ENCODE assay signal across 1 mouse cellular context in the genomic region with DNA sequence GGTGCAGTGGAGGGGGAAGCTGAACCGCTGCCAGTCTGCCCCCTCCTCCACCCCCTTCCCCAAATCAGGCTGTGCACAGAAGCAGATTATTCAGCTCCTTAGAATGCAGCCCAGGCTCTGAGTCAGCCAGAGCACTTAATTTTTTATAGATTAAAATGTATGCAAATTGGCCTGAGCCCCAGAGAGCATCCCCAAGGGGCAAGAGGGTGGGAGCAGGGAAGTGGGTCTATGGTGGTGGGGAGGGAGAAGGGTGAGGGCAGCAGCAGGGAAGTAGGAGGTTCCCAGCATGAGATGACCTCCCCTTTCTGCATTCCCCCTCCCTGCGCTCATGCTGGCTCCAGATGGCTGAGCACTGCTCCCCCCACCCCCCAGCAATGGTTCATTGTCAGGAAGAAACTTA.
TF ChIP-seq lines count a peak whose summit lies in the region.

No protein-coding gene starts in this region.

TF ChIP-seq in CH12.LX, 34 proteins besides CTCF, POLR2A, EP300 and RAD21 (continued from another document):
- TF ChIP-seq BHLHE40 (IDR thresholded peaks at IDR 0.05; ENCODE audit: low read depth, low read length) (no peak), MAZ (IDR thresholded peaks at IDR 0.05; ENCODE audit: low read depth, low read length) (no peak), ELF1 (IDR thresholded peaks at IDR 0.05; ENCODE audit: low read depth, low read length) (no peak), NRF1 (IDR thresholded peaks at IDR 0.05; ENCODE audit: low read depth, low read length) (no peak), GABPA (IDR thresholded peaks at IDR 0.05; ENCODE audit: insufficient replicate concordance, low read depth, low read length) (no peak), USF2 (conservative IDR thresholded peaks at IDR 0.05; ENCODE audit: low read depth, low read length) (no peak), PAX5 (IDR thresholded peaks at IDR 0.05; ENCODE audit: low read length) (no peak), UBTF (IDR thresholded peaks at IDR 0.05; ENCODE audit: low read depth, low read length) (no peak), NELFE (IDR thresholded peaks at IDR 0.05; ENCODE audit: low read depth, low read length) (no peak), POLR2AphosphoS2 (IDR thresholded peaks at IDR 0.05; ENCODE audit: low read depth, low read length) (no peak), ZC3H11A (IDR thresholded peaks at IDR 0.05; ENCODE audit: low read depth, low read length) (no peak)
